Mouse (Mus musculus): ENCODE measurements at regions not wholly inside any gene's neighbourhood (a gene's known extent, or its start where the extent isn't known, plus 50 kb on each side); places are given as distances from the start of the nearest gene placed in this dataset.

DNA sequence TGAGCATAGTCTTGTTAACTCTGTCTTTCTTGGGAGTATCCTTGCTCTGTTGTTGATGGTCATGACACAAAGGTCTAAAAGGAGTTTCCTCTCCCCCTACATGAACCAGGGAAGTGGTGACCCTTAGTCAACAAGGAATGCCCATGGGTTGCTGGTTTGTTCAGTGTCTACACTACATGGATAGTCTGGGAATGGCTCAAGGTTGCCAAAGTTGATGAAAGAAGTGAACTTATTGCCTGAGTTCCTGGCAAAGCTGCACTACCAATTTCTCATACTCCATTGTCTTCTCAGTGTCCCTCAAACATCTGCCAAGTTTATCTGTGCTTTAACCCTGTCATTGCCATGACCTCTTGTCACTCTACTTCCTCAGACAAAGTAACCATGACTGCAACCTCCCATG, 49.9 kb upstream of the Cd93 start:
- ATAC-seq (ENCODE audit: low FRiP score), result no peak
- H3K27me3 ChIP-seq (ENCODE audit: insufficient read depth, low read length), result no peaks in the 10 kb centered on the region
- H3K4me2 ChIP-seq (ENCODE audit: low read depth, low read length, poor library complexity, severe bottlenecking), result no peak overlapping the region
- H3K9ac ChIP-seq (replicated peaks; ENCODE audit: low read length, poor library complexity, severe bottlenecking), result no peak overlapping the region
- no peaks in the 10 kb centered on the region for H3K9me3 ChIP-seq (ENCODE audit: low read length)
- no peak for TF ChIP-seq CTCF (IDR thresholded peaks at IDR 0.05)
- no peaks in the 10 kb centered on the region for H3K4me1 ChIP-seq (ENCODE audit: insufficient read depth, low read length)
- H3K27ac ChIP-seq (ENCODE audit: low read depth, low read length), result no peak overlapping the region
- DNase-seq (ENCODE audit: low spot score), result no peak
- H3K36me3 ChIP-seq (ENCODE audit: insufficient read depth, low read length), result no peaks in the 10 kb centered on the region
- no peak overlapping the region for H3K4me3 ChIP-seq (ENCODE audit: low read depth, low read length)
